Mouse (Mus musculus): Measurements from ENCODE around the gene Il1r2. TPM values are rescaled to one million over a fixed set of nuclear protein-coding genes. Genes with fewer than 3 reads are reported as not detected.

Gene Il1r2
- polyA plus RNA-seq, 1 experiment from 2014 or later, result 2.9 TPM

- no peaks in the 10 kb centered on the region for H3K4me1 ChIP-seq
- no peak for ATAC-seq (ENCODE audit: insufficient number of reproducible peaks, low FRiP score, low TSS enrichment, low read depth)
- no peaks in the 10 kb centered on the region for H3K9me3 ChIP-seq
- no peaks in the 10 kb centered on the region for H3K36me3 ChIP-seq
- no peak overlapping the region for H3K27ac ChIP-seq
- no peak overlapping the region for H3K9ac ChIP-seq
- 91% methylated on average over 8 of the region's 8 CpGs for WGBS
- H3K27me3 ChIP-seq, result no peaks in the 10 kb centered on the region
- no peak overlapping the region for H3K4me2 ChIP-seq
- H3K4me3 ChIP-seq, result no peak overlapping the region
These were observed 9.4 kb upstream of the Il1r2 start for GRCm38 (mm10) chr1:40064508-40064907.

- Histone ChIP-seq H3K4me3 (no peak overlapping the region), H3K27ac (no peak overlapping the region), H3K9me3 (no peaks in the 10 kb centered on the region), H3K9ac (no peak overlapping the region), H3K36me3 (no peaks in the 10 kb centered on the region), H3K4me1 (no peaks in the 10 kb centered on the region), H3K4me2 (no peak overlapping the region), H3K27me3 (no peaks in the 10 kb centered on the region)
- 81% methylated on average over 4 of the region's 4 CpGs for whole genome bisulfite sequencing
- no peak for ATAC-seq (ENCODE audit: insufficient number of reproducible peaks, low FRiP score, low TSS enrichment, low read depth)
These were observed 1.3 kb upstream of the Il1r2 start for GRCm38 (mm10) chr1:40072558-40072957.

GRCm38 (mm10) chr1:40077328-40077727, 3.4 kb downstream of the Il1r2 start:
- Histone ChIP-seq H3K36me3 (no peaks in the 10 kb centered on the region), H3K4me3 (no peak overlapping the region), H3K9ac (no peak overlapping the region), H3K4me2 (no peak overlapping the region), H3K27me3 (no peaks in the 10 kb centered on the region), H3K4me1 (no peaks in the 10 kb centered on the region), H3K27ac (no peak overlapping the region), H3K9me3 (no peaks in the 10 kb centered on the region)
- 100% methylated on average over 2 of the region's 2 CpGs for WGBS
- ATAC-seq (ENCODE audit: insufficient number of reproducible peaks, low FRiP score, low TSS enrichment, low read depth), result no peak

- H3K36me3 ChIP-seq, result no peaks in the 10 kb centered on the region
- peaks cover 8% of the 10 kb centered on the region for H3K4me1 ChIP-seq
- H3K4me2 ChIP-seq, result no peak overlapping the region
- WGBS, result 59% methylated on average over 2 of the region's 2 CpGs
- H3K9me3 ChIP-seq, result no peaks in the 10 kb centered on the region
- H3K4me3 ChIP-seq, result no peak overlapping the region
- H3K27me3 ChIP-seq, result no peaks in the 10 kb centered on the region
- no peak overlapping the region for H3K9ac ChIP-seq
- no peak overlapping the region for H3K27ac ChIP-seq
- ATAC-seq (ENCODE audit: insufficient number of reproducible peaks, low FRiP score, low TSS enrichment, low read depth), result no peak
These were observed 7.2 kb downstream of the Il1r2 start for GRCm38 (mm10) chr1:40081041-40081440.

- no peaks in the 10 kb centered on the region for H3K27me3 ChIP-seq
- 35% methylated on average over 3 of the region's 3 CpGs for WGBS
- no peaks in the 10 kb centered on the region for H3K36me3 ChIP-seq
- H3K9ac ChIP-seq, result no peak overlapping the region
- no peak overlapping the region for H3K4me2 ChIP-seq
- H3K4me1 ChIP-seq, result peaks cover 9% of the 10 kb centered on the region
- no peak overlapping the region for H3K4me3 ChIP-seq
- no peak overlapping the region for H3K27ac ChIP-seq
- no peak for ATAC-seq (ENCODE audit: insufficient number of reproducible peaks, low FRiP score, low TSS enrichment, low read depth)
- H3K9me3 ChIP-seq, result no peaks in the 10 kb centered on the region
These were observed 10.5 kb downstream of the Il1r2 start for GRCm38 (mm10) chr1:40084386-40084785.

- Histone ChIP-seq H3K9me3 (no peaks in the 10 kb centered on the region), H3K9ac (0 out of 2 replicates have a peak overlapping the region, but pooled peaks have one; percentile 10), H3K27me3 (no peaks in the 10 kb centered on the region), H3K27ac (no peak overlapping the region), H3K4me1 (peaks cover 9% of the 10 kb centered on the region), H3K4me3 (peak overlapping the region; percentile 41), H3K4me2 (peak overlapping the region; percentile 75), H3K36me3 (no peaks in the 10 kb centered on the region)
- 4% methylated on average over 25 of the region's 25 CpGs for WGBS
- ATAC-seq (ENCODE audit: insufficient number of reproducible peaks, low FRiP score, low TSS enrichment, low read depth), result 0 out of 2 replicates have a peak, but pooled peaks have one; percentile 44
These were observed 11.7 kb downstream of the Il1r2 start for GRCm38 (mm10) chr1:40085403-40086182.

- no peak overlapping the region for H3K9ac ChIP-seq
- WGBS, result 84% methylated on average over 9 of the region's 9 CpGs
These were observed 17.3 kb downstream of the Il1r2 start for GRCm38 (mm10) chr1:40091160-40091559.

GRCm38 (mm10) chr1:40092541-40092940, 18.7 kb downstream of the Il1r2 start:
- Histone ChIP-seq H3K27me3 (no peaks in the 10 kb centered on the region), H3K36me3 (no peaks in the 10 kb centered on the region), H3K27ac (no peak overlapping the region), H3K9ac (no peak overlapping the region), H3K9me3 (no peaks in the 10 kb centered on the region), H3K4me3 (no peak overlapping the region), H3K4me1 (no peaks in the 10 kb centered on the region), H3K4me2 (no peak overlapping the region)
- 56% methylated on average over 6 of the region's 6 CpGs for WGBS
- no peak for ATAC-seq (ENCODE audit: insufficient number of reproducible peaks, low FRiP score, low TSS enrichment, low read depth)

More at GRCm38 (mm10) chr1:40091160-40091559, 17.3 kb downstream of the Il1r2 start:
- Histone ChIP-seq H3K27ac (no peak overlapping the region), H3K4me1 (no peaks in the 10 kb centered on the region), H3K4me2 (no peak overlapping the region), H3K4me3 (no peak overlapping the region), H3K36me3 (no peaks in the 10 kb centered on the region), H3K27me3 (no peaks in the 10 kb centered on the region), H3K9me3 (no peaks in the 10 kb centered on the region)
- no peak for ATAC-seq (ENCODE audit: insufficient number of reproducible peaks, low FRiP score, low TSS enrichment, low read depth)

- no peak overlapping the region for H3K27ac ChIP-seq
- no peaks in the 10 kb centered on the region for H3K27me3 ChIP-seq
- ATAC-seq (ENCODE audit: insufficient number of reproducible peaks, low FRiP score, low TSS enrichment, low read depth), result no peak
- H3K4me1 ChIP-seq, result no peaks in the 10 kb centered on the region
- H3K9ac ChIP-seq, result no peak overlapping the region
- WGBS, result 37% methylated on average over 3 of the region's 3 CpGs
- H3K4me3 ChIP-seq, result no peak overlapping the region
- no peaks in the 10 kb centered on the region for H3K9me3 ChIP-seq
- H3K36me3 ChIP-seq, result no peaks in the 10 kb centered on the region
- H3K4me2 ChIP-seq, result no peak overlapping the region
These were observed 20.9 kb downstream of the Il1r2 start for GRCm38 (mm10) chr1:40094601-40095304.

GRCm38 (mm10) chr1:40095585-40095984, 21.7 kb downstream of the Il1r2 start:
- 21% methylated on average over 1 of the region's 1 CpGs for WGBS
- ATAC-seq (ENCODE audit: insufficient number of reproducible peaks, low FRiP score, low TSS enrichment, low read depth), result no peak
- no peaks in the 10 kb centered on the region for H3K9me3 ChIP-seq
- H3K27me3 ChIP-seq, result no peaks in the 10 kb centered on the region
- H3K9ac ChIP-seq, result no peak overlapping the region
- no peak overlapping the region for H3K4me3 ChIP-seq
- H3K36me3 ChIP-seq, result no peaks in the 10 kb centered on the region
- H3K27ac ChIP-seq, result no peak overlapping the region
- H3K4me2 ChIP-seq, result no peak overlapping the region
- H3K4me1 ChIP-seq, result no peaks in the 10 kb centered on the region

- peak overlapping the region; percentile 40 for H3K27ac ChIP-seq
- WGBS, result 59% methylated on average over 4 of the region's 4 CpGs
- no peaks in the 10 kb centered on the region for H3K36me3 ChIP-seq
- no peak overlapping the region for H3K4me3 ChIP-seq
- H3K27me3 ChIP-seq, result no peaks in the 10 kb centered on the region
- H3K4me2 ChIP-seq, result no peak overlapping the region
- ATAC-seq (ENCODE audit: insufficient number of reproducible peaks, low FRiP score, low TSS enrichment, low read depth), result no peak
- H3K4me1 ChIP-seq, result peaks cover 9% of the 10 kb centered on the region; the same call in 1 of the 2 replicates
- no peaks in the 10 kb centered on the region for H3K9me3 ChIP-seq
- no peak overlapping the region for H3K9ac ChIP-seq
These were observed 32.4 kb downstream of the Il1r2 start for GRCm38 (mm10) chr1:40106306-40106705.

- no peak overlapping the region for H3K4me3 ChIP-seq
- H3K36me3 ChIP-seq, result no peaks in the 10 kb centered on the region
- no peak overlapping the region for H3K9ac ChIP-seq
- peaks cover 6% of the 10 kb centered on the region; the same call in 1 of the 2 replicates for H3K4me1 ChIP-seq
- ATAC-seq (ENCODE audit: insufficient number of reproducible peaks, low FRiP score, low TSS enrichment, low read depth), result no peak
- WGBS, result 25% methylated on average over 4 of the region's 4 CpGs
- no peak overlapping the region for H3K4me2 ChIP-seq
- no peaks in the 10 kb centered on the region for H3K9me3 ChIP-seq
- H3K27me3 ChIP-seq, result no peaks in the 10 kb centered on the region
- H3K27ac ChIP-seq, result peak overlapping the region; percentile 40; the same call in 1 of the 2 replicates
These were observed 32.8 kb downstream of the Il1r2 start for GRCm38 (mm10) chr1:40106719-40107118.

Measured in limb, embryonic 15.5 days (tissue).